11 mouse cellular contexts compared by ENCODE assay signal in genomic region chr13:44293736-44294416, GRCm38 (mm10).
DNase-seq lines count a peak whose midpoint lies in the region; ATAC-seq lines count a peak whose summit lies in the region.
"Had no signal": no experiment of that assay in that cellular context is flagged by ENCODE, and none has a peak within 500 bp of the region (broad histone marks: within the 10 kb centered on the region; RNA-seq: fewer than 3 reads in every experiment).

No protein-coding gene starts in this region.

- peak; percentile 68 for ATAC-seq in forebrain, embryonic 16.5 days
- no peak for ATAC-seq in forebrain, embryonic 11.5 days (replicated peaks; ENCODE audit: low FRiP score)

- WGBS in forebrain, embryonic 16.5 days: 57% methylated on average over 15 of the region's 15 CpGs
- WGBS in forebrain, embryonic 11.5 days: 91% methylated on average over 15 of the region's 15 CpGs

- peaks cover 3% of the 10 kb centered on the region; the same call in 1 of the 2 replicates for H3K4me1 ChIP-seq in forebrain, embryonic 16.5 days (replicated peaks; ENCODE audit: control insufficient read depth, insufficient read depth, low read length)
- H3K4me1 ChIP-seq in forebrain, embryonic 11.5 days (replicated peaks; ENCODE audit: control insufficient read depth, insufficient read depth, low read length): no peaks in the 10 kb centered on the region
- H3K4me1 ChIP-seq: hindbrain, embryonic 15.5 days; stomach, embryonic 15.5 days had no signal

- intact Hi-C loops in gastrocnemius, postnatal 14 days (cut with DNase I; ENCODE audit: low total_unique reads): loop anchor here (10.0 kb wide), 1 partner anchor 59 kb away; no protein-coding TSS in a partner anchor

- no peaks in the 10 kb centered on the region for H3K27me3 ChIP-seq in forebrain, embryonic 16.5 days (replicated peaks; ENCODE audit: control insufficient read depth, insufficient read depth, low read length)
- H3K27me3 ChIP-seq in forebrain, embryonic 11.5 days (ENCODE audit: control insufficient read depth, insufficient read depth, low read length): no peaks in the 10 kb centered on the region
- H3K27me3 ChIP-seq: hindbrain, embryonic 15.5 days; megakaryocyte, embryonic 14.5 days; stomach, embryonic 15.5 days had no signal

- DNase-seq in forebrain, embryonic 11.5 days (ENCODE audit: low spot score): no peak
- DNase-seq in brain, adult 2 months (ENCODE audit: low read depth, low spot score): peak; percentile 93
- peak; percentile 22 for DNase-seq in gastrocnemius, postnatal 14 days
- peak; percentile 72 to 79 for DNase-seq in kidney, postnatal 25 days
- DNase-seq in right cerebral cortex, postnatal 36 days (ENCODE audit: low spot score in 2 of 2): peak; percentile 46 to 47
- no peak for DNase-seq in retina, postnatal 1 day
- no peak for DNase-seq in thymus, postnatal 25 days

- H3K36me3 ChIP-seq in forebrain, embryonic 16.5 days (ENCODE audit: control insufficient read depth, insufficient read depth): no peaks in the 10 kb centered on the region
- no peaks in the 10 kb centered on the region for H3K36me3 ChIP-seq in forebrain, embryonic 11.5 days (ENCODE audit: control insufficient read depth, insufficient read depth, low read length)
- H3K36me3 ChIP-seq: hindbrain, embryonic 15.5 days; stomach, embryonic 15.5 days had no signal

- H3K9ac ChIP-seq in forebrain, embryonic 16.5 days (replicated peaks; ENCODE audit: low read depth, low read length): no peak overlapping the region
- no peak overlapping the region for H3K9ac ChIP-seq in forebrain, embryonic 11.5 days (ENCODE audit: low read length)
- H3K9ac ChIP-seq: hindbrain, embryonic 15.5 days; stomach, embryonic 15.5 days had no signal

- no peak overlapping the region for H3K27ac ChIP-seq in forebrain, embryonic 16.5 days (ENCODE audit: low read length)
- H3K27ac ChIP-seq in forebrain, embryonic 11.5 days (ENCODE audit: low read depth, low read length): no peak overlapping the region
- H3K27ac ChIP-seq: hindbrain, embryonic 15.5 days; stomach, embryonic 15.5 days had no signal

- H3K4me2 ChIP-seq in forebrain, embryonic 16.5 days (ENCODE audit: low read length): no peak overlapping the region
- no peak overlapping the region for H3K4me2 ChIP-seq in forebrain, embryonic 11.5 days (ENCODE audit: low read depth, low read length, severe bottlenecking)
- H3K4me2 ChIP-seq: hindbrain, embryonic 15.5 days; stomach, embryonic 15.5 days had no signal

- no peak overlapping the region for H3K4me3 ChIP-seq in forebrain, embryonic 16.5 days (replicated peaks; ENCODE audit: low read length)
- no peak overlapping the region for H3K4me3 ChIP-seq in forebrain, embryonic 11.5 days (ENCODE audit: low read depth, low read length)
- H3K4me3 ChIP-seq: hindbrain, embryonic 15.5 days; megakaryocyte, embryonic 14.5 days; stomach, embryonic 15.5 days had no signal

- H3K9me3 ChIP-seq in forebrain, embryonic 16.5 days (ENCODE audit: control insufficient read depth, low read length): no peaks in the 10 kb centered on the region
- H3K9me3 ChIP-seq in forebrain, embryonic 11.5 days (ENCODE audit: control insufficient read depth, low read length): peaks cover 6% of the 10 kb centered on the region; the same call in 1 of the 2 replicates
- H3K9me3 ChIP-seq: hindbrain, embryonic 15.5 days; stomach, embryonic 15.5 days had no signal

Comparison
In these comparisons a context has a peak if more than half of its experiments do, and no peak if none do; other contexts are left out.
1. DNase-seq: peak in brain, adult 2 months (single experiment), gastrocnemius, postnatal 14 days (single experiment), kidney, postnatal 25 days (2 of 2) and right cerebral cortex, postnatal 36 days (2 of 2); none in forebrain, embryonic 11.5 days (single experiment), retina, postnatal 1 day (single experiment) and thymus, postnatal 25 days (single experiment).